ENCODE assay signal across 9 mouse cellular contexts in the genomic region with DNA sequence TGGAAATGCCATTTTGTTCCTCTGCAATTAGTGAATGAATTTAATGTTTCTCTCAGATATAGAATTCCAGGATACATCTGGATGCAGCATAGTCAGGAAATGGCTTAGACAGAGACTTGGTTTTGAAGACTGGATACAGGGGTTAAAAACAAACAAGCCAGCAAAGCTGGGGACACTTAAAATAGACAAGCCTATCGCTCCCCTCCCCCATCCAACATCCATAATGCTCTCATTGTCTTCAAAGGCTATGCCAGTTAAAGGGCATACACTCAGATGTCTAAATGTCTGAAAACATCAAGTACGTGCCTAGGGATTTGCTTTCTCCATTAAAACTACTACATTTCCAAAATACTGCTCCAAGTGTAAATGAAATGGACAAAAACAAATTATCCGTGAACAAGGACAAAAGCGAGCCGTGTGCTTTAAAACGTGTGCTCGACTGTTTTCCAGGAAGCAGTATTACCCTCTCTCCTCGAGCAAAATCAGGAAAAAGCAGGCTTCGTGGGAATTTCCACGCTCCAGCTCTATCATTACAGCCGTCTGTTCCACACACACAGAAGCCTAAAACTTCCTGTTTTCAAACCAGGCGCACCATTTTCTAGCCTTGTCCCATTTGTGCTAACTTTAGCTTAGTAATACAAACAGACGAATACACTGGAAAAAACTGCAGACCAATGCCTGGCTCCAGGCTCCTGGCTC.
A peak's percentile ranks its signal among the peaks of the same experiment; 100 is the strongest.
DNase-seq lines count a peak whose midpoint lies in the region; ATAC-seq and TF ChIP-seq lines count a peak whose summit lies in the region.
"Had no signal": no experiment of that assay in that cellular context is flagged by ENCODE, and none has a peak within 500 bp of the region (broad histone marks: within the 10 kb centered on the region; RNA-seq: fewer than 3 reads in every experiment).

No protein-coding gene starts in this region.

- H3K27me3 ChIP-seq in embryonic facial prominence, embryonic 13.5 days: no peaks in the 10 kb centered on the region
- no peaks in the 10 kb centered on the region for H3K27me3 ChIP-seq in hindbrain, postnatal 0 days (ENCODE audit: insufficient read depth, low read length)
- H3K27me3 ChIP-seq in neural tube, embryonic 14.5 days (ENCODE audit: control insufficient read depth, insufficient read depth, low read length): no peaks in the 10 kb centered on the region

- no peaks in the 10 kb centered on the region for H3K36me3 ChIP-seq in embryonic facial prominence, embryonic 13.5 days
- no peaks in the 10 kb centered on the region for H3K36me3 ChIP-seq in hindbrain, postnatal 0 days (ENCODE audit: insufficient read depth, low read length)
- no peaks in the 10 kb centered on the region for H3K36me3 ChIP-seq in neural tube, embryonic 14.5 days (ENCODE audit: control insufficient read depth, insufficient read depth, low read length)

- DNase-seq in kidney, postnatal 10 days: peak; percentile 39
- DNase-seq in kidney, adult 11 months: no peak
- peak; percentile 29 for DNase-seq in hindbrain, postnatal 0 days (ENCODE audit: low spot score)
- DNase-seq in layer of hippocampus, adult 18-20 months (ENCODE audit: low spot score in 2 of 2): no peak
- DNase-seq in cerebellum, adult 11-12 months: no peak
- DNase-seq: cerebellum, postnatal 10 days had no signal

- WGBS in embryonic facial prominence, embryonic 13.5 days: 17% methylated on average over 13 of the region's 13 CpGs
- 22% methylated on average over 13 of the region's 13 CpGs for WGBS in hindbrain, postnatal 0 days
- WGBS in neural tube, embryonic 14.5 days: 26% methylated on average over 13 of the region's 13 CpGs

- H3K9me3 ChIP-seq in embryonic facial prominence, embryonic 13.5 days: no peaks in the 10 kb centered on the region
- no peaks in the 10 kb centered on the region for H3K9me3 ChIP-seq in hindbrain, postnatal 0 days (ENCODE audit: low read length)
- no peaks in the 10 kb centered on the region for H3K9me3 ChIP-seq in neural tube, embryonic 14.5 days (ENCODE audit: control insufficient read depth, low read length)

- no peak for TF ChIP-seq CTCF in hindbrain, postnatal 0 days (IDR thresholded peaks at IDR 0.05; ENCODE audit: low read depth)

- H3K4me1 ChIP-seq in embryonic facial prominence, embryonic 13.5 days: peaks cover 27% of the 10 kb centered on the region
- H3K4me1 ChIP-seq in hindbrain, postnatal 0 days (ENCODE audit: insufficient read depth, low read length): peaks cover 12% of the 10 kb centered on the region; the same call in 1 of the 2 replicates
- H3K4me1 ChIP-seq in neural tube, embryonic 14.5 days (ENCODE audit: control insufficient read depth, insufficient read depth, low read length): peaks cover 7% of the 10 kb centered on the region

- peak overlapping the region; percentile 69 for H3K27ac ChIP-seq in embryonic facial prominence, embryonic 13.5 days
- peak overlapping the region; percentile 58; the same call in 1 of the 2 replicates for H3K27ac ChIP-seq in hindbrain, postnatal 0 days
- peak overlapping the region; percentile 24 for H3K27ac ChIP-seq in neural tube, embryonic 14.5 days (ENCODE audit: low read depth, low read length)

- no peak for ATAC-seq in embryonic facial prominence, embryonic 13.5 days (ENCODE audit: insufficient number of reproducible peaks, insufficient read depth, low FRiP score, low TSS enrichment, low read depth)
- ATAC-seq in hindbrain, postnatal 0 days: no peak
- ATAC-seq in neural tube, embryonic 14.5 days (ENCODE audit: low read depth): no peak
- ATAC-seq in granulocyte monocyte progenitor cell, adult 5-6 weeks (replicated peaks; ENCODE audit: poor library complexity, severe bottlenecking): no peak

- no peak overlapping the region for H3K4me3 ChIP-seq in embryonic facial prominence, embryonic 13.5 days
- no peak overlapping the region for H3K4me3 ChIP-seq in hindbrain, postnatal 0 days (ENCODE audit: low read length)
- H3K4me3 ChIP-seq in neural tube, embryonic 14.5 days (ENCODE audit: low read depth, low read length): no peak overlapping the region

- H3K4me2 ChIP-seq in embryonic facial prominence, embryonic 13.5 days: peak overlapping the region; percentile 29
- peak overlapping the region; percentile 2; the same call in 1 of the 2 replicates for H3K4me2 ChIP-seq in hindbrain, postnatal 0 days (ENCODE audit: low read depth, low read length)
- H3K4me2 ChIP-seq in neural tube, embryonic 14.5 days (ENCODE audit: low read depth, low read length): peak overlapping the region; percentile 30; the same call in 1 of the 2 replicates

- H3K9ac ChIP-seq in embryonic facial prominence, embryonic 13.5 days: no peak overlapping the region
- H3K9ac ChIP-seq in hindbrain, postnatal 0 days (replicated peaks; ENCODE audit: low read length): no peak overlapping the region
- no peak overlapping the region for H3K9ac ChIP-seq in neural tube, embryonic 14.5 days (replicated peaks; ENCODE audit: low read depth, low read length)

Comparison
In these comparisons a context has a peak if more than half of its experiments do, and no peak if none do; other contexts are left out.
1. DNase-seq: peak in kidney, postnatal 10 days (single experiment) and hindbrain, postnatal 0 days (single experiment); none in kidney, adult 11 months (single experiment), layer of hippocampus, adult 18-20 months (0 of 2) and cerebellum, adult 11-12 months (single experiment).
2. Peak in every context shown above with its lines, with median percentiles within 50 percentile points of each other: H3K27ac ChIP-seq and H3K4me2 ChIP-seq.